Mouse (Mus musculus) urinary bladder, postnatal 25 days (tissue): Measurements from ENCODE around the gene Luzp2.
"Not testable (repeated sequence)": the region's sequence is repeated elsewhere in the genome, so short reads cannot be mapped to it uniquely, and the experiment has no call there.

Experiments used
- DNase-seq: peaks from one replicate; pipeline ENCODE4 v3.0.0; 2022; ENCODE audit warnings: low spot score

Gene Luzp2

GRCm38 (mm10) chr7:55009173-55009771 lies 174.0 kb downstream of the Luzp2 start:
- DNase-seq, result no peak

GRCm38 (mm10) chr7:55133850-55134249 lies 298.6 kb downstream of the Luzp2 start:
- not testable (repeated sequence) for DNase-seq

GRCm38 (mm10) chr7:55188927-55189326 lies 353.6 kb downstream of the Luzp2 start:
- no peak for DNase-seq

- no peak for DNase-seq
Measured at GRCm38 (mm10) chr7:55189496-55189895, 354.2 kb downstream of the Luzp2 start.

- DNase-seq, result no peak
Measured at GRCm38 (mm10) chr7:55190655-55191054, 355.4 kb downstream of the Luzp2 start.

GRCm38 (mm10) chr7:55198806-55199205 lies 363.5 kb downstream of the Luzp2 start:
- no peak for DNase-seq

GRCm38 (mm10) chr7:55222997-55223396 lies 387.7 kb downstream of the Luzp2 start:
- DNase-seq, result no peak

- no peak for DNase-seq
Measured at GRCm38 (mm10) chr7:55229407-55229806, 394.1 kb downstream of the Luzp2 start.
